Mouse (Mus musculus): ENCODE measurements around the gene Fxyd3. TPM values are rescaled to one million over a fixed set of nuclear protein-coding genes. Genes with fewer than 3 reads are reported as not detected.

Fxyd3 gene
- polyA plus RNA-seq, 1 experiment, result 22.7 TPM

- 63% methylated on average over 12 of the region's 12 CpGs for WGBS
- H3K4me3 ChIP-seq (ENCODE audit: low read depth, low read length), result peak overlapping the region; percentile 68
Measured at GRCm38 (mm10) chr7:31040281-31041022, 36.1 kb downstream of the Fxyd3 start.

DNA sequence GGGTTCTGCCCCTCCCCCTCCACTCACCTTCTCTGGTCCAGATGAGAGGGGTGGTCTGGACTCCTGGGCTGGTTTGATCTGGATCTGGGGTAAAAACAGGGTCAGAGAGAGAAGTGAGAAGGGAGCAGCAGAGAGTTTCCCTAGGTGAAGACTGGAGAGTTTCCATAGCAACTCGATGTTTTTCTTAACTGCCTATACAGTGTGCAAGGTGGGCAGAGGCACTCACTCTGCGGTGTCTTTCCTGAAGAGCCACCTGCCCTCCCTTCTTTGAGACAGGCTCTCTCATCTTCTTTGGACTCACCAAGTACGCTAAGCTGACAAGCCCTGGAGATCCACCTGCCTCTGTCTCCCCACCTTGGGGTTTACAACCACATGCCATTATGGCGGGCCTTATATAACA is 37.5 kb downstream of the Fxyd3 start:
- WGBS, result 84% methylated on average over 4 of the region's 4 CpGs
- TF ChIP-seq CTCF (IDR thresholded peaks at IDR 0.05; ENCODE audit: extremely low read depth, insufficient read length, insufficient replicate concordance, low read depth, low read length) (no peak), POLR2A (IDR thresholded peaks at IDR 0.05; ENCODE audit: low read depth, low read length) (no peak)
- 0 out of 2 replicates have a peak, but pooled peaks cover 3% of the 10 kb centered on the region for H3K27me3 ChIP-seq (ENCODE audit: control insufficient read depth, insufficient read depth, low read length)
- no peak overlapping the region for H3K27ac ChIP-seq (ENCODE audit: insufficient read depth, low read depth, low read length)
- H3K36me3 ChIP-seq (ENCODE audit: control insufficient read depth, insufficient read depth, low read length), result no peaks in the 10 kb centered on the region
- H3K4me3 ChIP-seq (ENCODE audit: low read depth, low read length), result no peak overlapping the region
- H3K4me1 ChIP-seq (ENCODE audit: control insufficient read depth, insufficient read depth, insufficient read length, low read length), result no peaks in the 10 kb centered on the region; the same call in 1 of the 2 replicates

More at GRCm38 (mm10) chr7:31040281-31041022, 36.1 kb downstream of the Fxyd3 start:
- TF ChIP-seq POLR2A (IDR thresholded peaks at IDR 0.05; ENCODE audit: low read depth, low read length), result no peak
- H3K36me3 ChIP-seq (ENCODE audit: control insufficient read depth, insufficient read depth, low read length), result no peaks in the 10 kb centered on the region
- H3K27ac ChIP-seq (ENCODE audit: insufficient read depth, low read depth, low read length), result no peak overlapping the region
- 0 out of 2 replicates have a peak, but pooled peaks cover 3% of the 10 kb centered on the region for H3K27me3 ChIP-seq (ENCODE audit: control insufficient read depth, insufficient read depth, low read length)
- H3K4me1 ChIP-seq (ENCODE audit: control insufficient read depth, insufficient read depth, insufficient read length, low read length), result no peaks in the 10 kb centered on the region; the same call in 1 of the 2 replicates

DNA sequence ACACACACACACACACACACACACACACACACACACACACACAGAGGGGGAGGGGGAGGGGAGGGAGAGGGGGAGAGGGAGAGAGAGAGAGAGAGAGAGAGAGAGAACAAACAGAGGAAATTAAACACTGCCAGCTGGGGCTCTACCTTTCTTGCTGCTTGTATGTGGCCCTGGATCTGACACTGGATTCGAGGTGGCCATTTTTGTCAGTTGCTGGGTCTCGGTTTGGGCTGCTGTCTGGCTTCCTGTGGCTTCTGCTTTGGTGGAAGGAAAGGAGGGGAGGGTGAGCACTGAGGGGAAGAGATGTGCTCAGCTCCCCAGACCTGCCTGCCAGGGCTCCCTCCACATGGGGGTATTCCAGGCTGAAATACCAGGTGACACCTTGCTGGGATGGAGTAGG is 38.8 kb downstream of the Fxyd3 start:
- 55% methylated on average over 2 of the region's 2 CpGs for WGBS
- Histone ChIP-seq H3K4me3 (ENCODE audit: low read depth, low read length) (no peak overlapping the region), H3K27ac (ENCODE audit: insufficient read depth, low read depth, low read length) (no peak overlapping the region)

DNA sequence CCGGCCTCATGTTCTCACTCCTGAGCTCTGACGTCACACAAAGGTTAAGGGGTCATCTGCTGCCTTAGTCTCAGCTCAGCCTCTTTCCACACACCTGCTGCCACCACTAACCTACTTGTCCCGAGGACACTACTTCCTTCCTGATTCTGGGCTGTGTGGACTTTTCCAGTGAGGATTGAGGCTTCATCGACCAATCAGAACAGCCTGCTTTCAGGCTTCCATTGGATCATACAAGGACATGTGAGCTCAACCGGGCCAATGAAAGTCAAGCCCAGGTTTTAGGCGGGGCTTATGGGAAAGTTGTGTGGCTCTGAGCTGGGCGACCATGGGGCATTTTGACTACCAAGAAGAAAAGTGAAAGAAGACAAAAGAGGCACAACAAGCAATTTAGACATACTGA is 39.6 kb downstream of the Fxyd3 start:
- Histone ChIP-seq H3K27me3 (ENCODE audit: control insufficient read depth, insufficient read depth, low read length) (0 out of 2 replicates have a peak, but pooled peaks cover 3% of the 10 kb centered on the region), H3K4me1 (ENCODE audit: control insufficient read depth, insufficient read depth, insufficient read length, low read length) (no peaks in the 10 kb centered on the region; the same call in 1 of the 2 replicates), H3K36me3 (ENCODE audit: control insufficient read depth, insufficient read depth, low read length) (no peaks in the 10 kb centered on the region), H3K4me3 (ENCODE audit: low read depth, low read length) (no peak overlapping the region), H3K27ac (ENCODE audit: insufficient read depth, low read depth, low read length) (no peak overlapping the region)
- TF ChIP-seq POLR2A (IDR thresholded peaks at IDR 0.05; ENCODE audit: low read depth, low read length) (no peak), CTCF (IDR thresholded peaks at IDR 0.05; ENCODE audit: extremely low read depth, insufficient read length, insufficient replicate concordance, low read depth, low read length) (no peak)
- WGBS, result 59% methylated on average over 7 of the region's 7 CpGs

More for the DNA sequence above, 38.8 kb downstream of the Fxyd3 start:
- H3K4me1 ChIP-seq (ENCODE audit: control insufficient read depth, insufficient read depth, insufficient read length, low read length), result no peaks in the 10 kb centered on the region; the same call in 1 of the 2 replicates
- H3K27me3 ChIP-seq (ENCODE audit: control insufficient read depth, insufficient read depth, low read length), result 0 out of 2 replicates have a peak, but pooled peaks cover 3% of the 10 kb centered on the region
- TF ChIP-seq CTCF (IDR thresholded peaks at IDR 0.05; ENCODE audit: extremely low read depth, insufficient read length, insufficient replicate concordance, low read depth, low read length) (no peak), POLR2A (IDR thresholded peaks at IDR 0.05; ENCODE audit: low read depth, low read length) (no peak)
- no peaks in the 10 kb centered on the region for H3K36me3 ChIP-seq (ENCODE audit: control insufficient read depth, insufficient read depth, low read length)

DNA sequence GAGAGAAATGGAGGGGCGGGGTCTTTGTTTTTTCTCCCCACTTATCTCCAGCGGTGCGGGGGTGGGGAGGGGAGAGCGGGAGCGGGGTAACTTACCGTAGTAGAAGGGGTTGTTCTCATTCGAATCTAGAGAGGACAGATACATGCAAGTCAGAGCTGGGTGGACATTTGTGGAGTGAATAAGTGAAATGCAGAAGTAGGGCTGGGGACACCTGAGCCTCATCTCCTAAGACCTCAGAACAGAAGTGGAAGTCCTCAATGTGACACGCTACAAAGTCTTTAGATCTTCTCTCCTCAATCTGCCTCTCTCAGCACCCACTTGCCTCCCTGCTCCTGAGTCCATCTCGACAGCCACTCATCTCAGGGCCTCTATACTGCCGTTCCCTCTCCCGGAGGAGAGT is 41.2 kb downstream of the Fxyd3 start:
- Histone ChIP-seq H3K4me3 (ENCODE audit: low read depth, low read length) (no peak overlapping the region), H3K27me3 (ENCODE audit: control insufficient read depth, insufficient read depth, low read length) (no peaks in the 10 kb centered on the region), H3K4me1 (ENCODE audit: control insufficient read depth, insufficient read depth, insufficient read length, low read length) (no peaks in the 10 kb centered on the region), H3K27ac (ENCODE audit: insufficient read depth, low read depth, low read length) (no peak overlapping the region), H3K36me3 (ENCODE audit: control insufficient read depth, insufficient read depth, low read length) (no peaks in the 10 kb centered on the region)
- WGBS, result 82% methylated on average over 11 of the region's 11 CpGs
- TF ChIP-seq CTCF (IDR thresholded peaks at IDR 0.05; ENCODE audit: extremely low read depth, insufficient read length, insufficient replicate concordance, low read depth, low read length), result no peak
- TF ChIP-seq POLR2A (IDR thresholded peaks at IDR 0.05; ENCODE audit: low read depth, low read length), result no peak

- Histone ChIP-seq H3K4me3 (ENCODE audit: low read depth, low read length) (no peak overlapping the region), H3K27me3 (ENCODE audit: control insufficient read depth, insufficient read depth, low read length) (no peaks in the 10 kb centered on the region), H3K27ac (ENCODE audit: insufficient read depth, low read depth, low read length) (peak overlapping the region; percentile 69; the same call in 1 of the 2 replicates), H3K4me1 (ENCODE audit: control insufficient read depth, insufficient read depth, insufficient read length, low read length) (no peaks in the 10 kb centered on the region), H3K36me3 (ENCODE audit: control insufficient read depth, insufficient read depth, low read length) (no peaks in the 10 kb centered on the region)
- TF ChIP-seq POLR2A (IDR thresholded peaks at IDR 0.05; ENCODE audit: low read depth, low read length) (no peak), CTCF (IDR thresholded peaks at IDR 0.05; ENCODE audit: extremely low read depth, insufficient read length, insufficient replicate concordance, low read depth, low read length) (peak; percentile 33; the same call in 1 of the 2 replicates)
- WGBS, result 54% methylated on average over 11 of the region's 11 CpGs
Measured at GRCm38 (mm10) chr7:31034789-31035188, 41.7 kb downstream of the Fxyd3 start.

- H3K36me3 ChIP-seq (ENCODE audit: control insufficient read depth, insufficient read depth, low read length), result no peaks in the 10 kb centered on the region
- TF ChIP-seq CTCF (IDR thresholded peaks at IDR 0.05; ENCODE audit: extremely low read depth, insufficient read length, insufficient replicate concordance, low read depth, low read length), result no peak
- no peak for TF ChIP-seq POLR2A (IDR thresholded peaks at IDR 0.05; ENCODE audit: low read depth, low read length)
- 48% methylated on average over 9 of the region's 9 CpGs for WGBS
- no peak overlapping the region for H3K4me3 ChIP-seq (ENCODE audit: low read depth, low read length)
- H3K27ac ChIP-seq (ENCODE audit: insufficient read depth, low read depth, low read length), result peak overlapping the region; percentile 69
- no peaks in the 10 kb centered on the region for H3K27me3 ChIP-seq (ENCODE audit: control insufficient read depth, insufficient read depth, low read length)
- H3K4me1 ChIP-seq (ENCODE audit: control insufficient read depth, insufficient read depth, insufficient read length, low read length), result no peaks in the 10 kb centered on the region
Measured at GRCm38 (mm10) chr7:31033409-31034165, 42.9 kb downstream of the Fxyd3 start.
